Mouse (Mus musculus): ENCODE measurements around the gene Tmem258.

Tmem258 gene

DNA sequence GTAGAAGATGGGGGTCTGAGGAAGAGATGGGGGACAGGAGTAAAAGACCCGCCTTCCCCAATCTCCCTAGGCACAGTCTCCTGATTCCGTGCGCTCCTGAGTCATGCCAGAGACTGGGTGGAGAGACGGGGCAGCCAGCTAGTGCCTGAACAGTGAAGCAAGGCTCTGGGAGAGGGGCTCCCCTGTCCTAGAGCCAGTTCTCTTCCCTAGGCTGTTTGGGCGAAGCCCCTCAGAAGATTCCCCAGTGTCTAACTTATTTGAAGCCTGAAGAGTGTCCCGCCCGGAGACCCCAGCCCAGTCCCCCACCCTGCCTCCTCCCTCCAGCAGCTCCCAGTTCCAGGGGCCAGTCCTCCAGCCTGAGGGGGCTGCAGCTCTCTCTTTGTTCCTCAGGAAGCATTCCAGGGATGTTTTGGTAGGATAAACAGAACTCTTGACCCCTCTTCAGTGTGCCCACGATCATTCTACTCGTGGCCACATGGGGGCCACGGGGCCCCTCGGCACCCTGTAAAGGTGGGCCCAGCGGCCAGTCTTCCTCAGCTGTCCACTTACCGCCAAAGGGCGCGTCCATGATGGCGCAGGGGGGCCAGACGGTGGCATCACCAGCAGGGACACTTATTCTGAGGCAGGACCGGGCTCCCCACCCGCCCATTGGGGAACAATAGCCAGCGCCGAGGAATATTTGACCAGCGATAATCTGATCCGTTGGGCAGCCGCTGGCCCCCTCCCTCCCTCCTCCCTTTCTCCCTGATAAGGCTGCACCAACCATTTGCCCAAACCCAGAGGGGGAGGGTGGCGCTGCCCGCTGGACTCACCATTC lies 21.0 kb downstream of the Tmem258 start:
- no peak for DNase-seq

DNA sequence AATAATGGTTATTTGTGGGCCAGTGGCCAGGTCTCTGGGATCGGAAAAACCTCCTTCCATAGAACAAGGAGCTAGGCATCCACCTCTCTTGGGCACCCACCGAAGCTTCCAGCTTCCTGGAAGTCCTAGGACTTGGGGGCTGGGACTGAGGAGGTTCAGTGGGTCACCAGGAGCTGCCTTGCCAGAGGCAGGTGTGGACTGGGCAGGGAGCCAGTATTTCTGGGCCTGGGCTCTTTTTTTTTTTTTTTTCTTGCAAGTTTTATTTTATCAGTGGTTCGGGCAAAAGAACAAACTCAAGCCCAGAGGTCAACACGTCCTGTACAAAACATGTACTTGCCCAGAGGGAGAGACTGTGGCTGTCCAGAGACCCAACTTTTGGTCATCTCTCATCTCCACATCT lies 22.0 kb downstream of the Tmem258 start:
- DNase-seq = peak; percentile 48

- no peak for DNase-seq
Observed at GRCm38 (mm10) chr19:10231016-10231415, 27.2 kb downstream of the Tmem258 start.

- DNase-seq = no peak
Observed at GRCm38 (mm10) chr19:10231871-10232270, 28.1 kb downstream of the Tmem258 start.

DNA sequence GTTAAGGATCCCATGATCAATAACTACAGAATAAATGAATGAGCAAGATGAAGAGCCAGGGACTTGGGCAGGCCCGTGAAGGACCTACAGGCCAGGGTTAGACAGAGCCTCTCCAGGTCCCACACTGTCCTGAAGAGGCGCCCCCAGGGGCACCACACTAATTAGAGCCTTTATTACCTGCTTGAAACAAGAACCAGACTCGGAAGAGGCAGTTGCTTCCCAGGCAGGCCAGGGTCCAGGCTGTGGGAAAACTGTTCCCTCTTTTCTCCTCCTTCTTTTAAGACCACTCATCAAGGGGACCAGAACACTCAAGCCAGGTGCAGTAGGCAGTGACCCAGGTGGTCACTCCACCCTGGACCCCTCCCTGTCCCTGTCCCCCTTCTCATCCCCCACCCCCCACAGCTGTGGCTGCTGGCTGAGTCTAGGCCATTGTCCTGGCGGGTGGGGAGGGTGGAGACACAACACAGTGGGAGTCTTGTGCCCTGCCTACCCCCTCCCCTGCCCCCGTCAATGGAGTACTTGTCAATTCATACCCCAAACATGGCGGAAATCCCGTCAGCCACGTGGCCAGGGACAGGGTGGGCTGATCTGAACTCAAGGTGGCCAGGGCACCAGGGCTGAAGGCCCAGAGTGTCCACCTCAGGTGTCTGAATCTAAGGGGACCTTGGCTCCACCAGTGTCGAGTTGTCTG lies 28.7 kb downstream of the Tmem258 start:
- DNase-seq = no peak

GRCm38 (mm10) chr19:10235784-10236565 lies 32.2 kb downstream of the Tmem258 start:
- no peak for DNase-seq

DNA sequence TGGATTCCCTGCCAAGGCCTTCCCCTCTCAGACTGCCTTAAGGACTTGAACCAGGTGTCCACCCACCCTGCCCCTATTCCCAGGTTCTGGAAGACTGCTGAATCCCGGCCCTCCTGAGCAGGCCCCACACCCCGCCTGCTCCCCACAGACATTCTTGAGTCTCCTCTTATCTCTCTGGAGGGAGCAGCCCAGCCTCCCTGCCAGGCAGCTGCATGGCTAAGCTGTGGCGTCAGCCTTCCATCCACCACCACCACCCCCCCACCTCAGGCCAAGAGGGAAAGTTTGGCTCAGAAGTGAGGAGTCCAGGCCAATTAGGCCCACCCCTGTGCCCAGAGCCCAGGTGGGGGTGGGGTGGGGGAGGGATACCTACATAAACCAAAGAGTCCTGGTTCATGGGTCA lies 34.7 kb downstream of the Tmem258 start:
- no peak for DNase-seq

DNA sequence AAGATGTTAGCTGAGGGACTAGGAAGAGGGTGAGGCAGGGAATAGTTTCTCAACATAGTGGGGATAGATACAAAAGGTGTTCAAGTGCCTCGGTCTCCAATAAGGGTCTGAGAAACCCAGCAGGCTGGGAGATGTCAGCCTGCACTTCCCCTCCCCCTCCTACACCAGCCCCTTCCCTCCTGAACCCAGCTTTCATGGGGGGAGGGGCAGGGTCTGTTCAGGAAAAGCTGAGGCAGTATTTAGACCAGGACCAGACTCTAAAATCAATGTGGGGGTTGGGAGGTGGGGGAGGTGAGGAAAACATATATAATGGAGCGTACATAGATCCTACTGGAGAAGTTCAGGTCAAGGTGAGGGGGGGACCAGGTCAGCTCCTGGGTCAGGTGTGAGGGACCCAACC lies 35.6 kb downstream of the Tmem258 start:
- DNase-seq = no peak

- no peak for DNase-seq
Observed at GRCm38 (mm10) chr19:10239975-10240653, 36.3 kb downstream of the Tmem258 start.

GRCm38 (mm10) chr19:10240654-10241305 lies 37.0 kb downstream of the Tmem258 start, which contains the start of gene Myrf:
Myrf (minus strand) TSS chr19:10240748.
- peak; percentile 86 for DNase-seq

GRCm38 (mm10) chr19:10242916-10243315 lies 39.1 kb downstream of the Tmem258 start:
- DNase-seq = no peak

GRCm38 (mm10) chr19:10244183-10244582 lies 40.4 kb downstream of the Tmem258 start:
- peak; percentile 73 for DNase-seq

- DNase-seq = no peak
Observed at GRCm38 (mm10) chr19:10247165-10247564, 43.4 kb downstream of the Tmem258 start.

DNA sequence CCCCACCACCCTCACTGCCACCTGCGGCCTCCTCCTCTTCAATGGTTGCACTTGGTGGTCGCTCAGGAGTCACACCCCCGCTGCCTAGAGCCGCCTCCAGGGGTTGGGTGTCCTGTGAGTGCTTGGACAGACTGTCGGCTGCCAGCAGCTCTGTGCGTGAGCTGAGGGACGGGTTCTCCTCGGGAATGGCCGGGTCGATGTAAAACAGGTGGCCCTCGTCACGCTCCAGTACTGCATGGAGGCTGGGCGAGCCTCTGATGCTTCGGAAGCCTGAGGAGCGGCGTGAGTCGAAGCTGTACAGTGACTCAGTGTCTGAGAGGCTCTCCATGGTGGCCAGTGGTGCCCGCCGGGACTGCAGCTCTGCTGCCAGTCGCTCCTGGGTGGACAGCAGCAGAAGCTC lies 44.3 kb downstream of the Tmem258 start:
- DNase-seq = peak; percentile 24
